Mouse (Mus musculus) bone marrow, adult 2 months (tissue): ENCODE results near the gene Cdk20. TPM values are rescaled to one million over a fixed set of nuclear protein-coding genes. Genes with fewer than 3 reads are reported as not detected.
"Not testable (repeated sequence)": the region's sequence is repeated elsewhere in the genome, so short reads cannot be mapped to it uniquely, and the experiment has no call there.

ENCODE experiments used
- H3K27ac ChIP-seq: fragments of 200-500 bp; 2 replicates; pipeline ENCODE4 v1.5.1; 2012; ENCODE audit warnings: low read depth, mild to moderate bottlenecking, control low read depth, inconsistent platforms, low read length; ENCODE audit not compliant: control insufficient read depth, poor library complexity, insufficient read depth
- H3K4me1 ChIP-seq: fragments of 200-500 bp; 2 replicates; pipeline ENCODE4 v1.6.1; 2011; ENCODE audit warnings: low read length; ENCODE audit not compliant: control insufficient read depth, insufficient read depth
- H3K4me3 ChIP-seq: fragments of 200-500 bp; replicated peaks from 2 replicates; pipeline ENCODE3; 2011; ENCODE audit warnings: mild to moderate bottlenecking, low read depth, low read length, control low read depth; ENCODE audit not compliant: control insufficient read depth
- CTCF ChIP-seq: fragments of 200-500 bp; IDR thresholded peaks from 2 replicates; pipeline ENCODE4 v1.5.1; 2011; ENCODE audit warnings: low read length, control low read depth; ENCODE audit not compliant: control insufficient read depth, insufficient read depth
- POLR2A ChIP-seq: fragments of 200-500 bp; IDR thresholded peaks from 2 replicates; pipeline ENCODE4 v1.6.1; 2011; ENCODE audit warnings: low read depth, mild to moderate bottlenecking, control low read depth, low read length, borderline replicate concordance; ENCODE audit not compliant: control insufficient read depth
- WGBS: fragments of 180-500 bp; shearing (Covaris S2); methylation state at CpG from one replicate; pipeline ENCODE4 v1.1.7; 2018; 5-methylcytosine and 5-hydroxymethylcytosine counted together
- polyA plus RNA-seq: library from polyadenylated mRNA; stranded (reverse); fragments of >200 nt; gene quantifications from 2 replicates; pipeline ENCODE4 v1.2.4, GENCODE M21; 2011; ENCODE audit warnings: low replicate concordance; ENCODE audit not compliant: missing spikeins, insufficient read depth, insufficient read length

Gene Cdk20
- polyA plus RNA-seq, 1 experiment = 8.4 TPM

DNA sequence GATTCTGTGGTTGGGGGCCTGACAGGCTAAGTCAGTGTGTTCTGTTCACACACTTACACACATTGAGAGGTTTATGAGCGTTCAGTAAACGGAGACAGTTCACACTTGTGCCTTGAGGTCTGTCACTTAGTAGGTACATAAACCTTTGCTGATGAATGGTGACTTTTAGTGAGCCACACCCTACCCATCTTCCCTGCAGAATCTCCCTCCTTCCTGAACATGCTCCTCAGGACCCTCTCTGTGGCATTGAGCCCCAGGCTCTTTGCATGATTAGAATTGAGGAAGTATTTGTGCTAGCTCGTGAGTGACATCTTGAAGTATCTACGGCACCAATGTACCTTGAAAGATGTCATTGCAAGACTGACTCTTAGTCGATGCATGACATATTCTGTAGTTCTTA, 16.6 kb downstream of the Cdk20 start:
- TF ChIP-seq CTCF (no peak), POLR2A (no peak)
- no peaks in the 10 kb centered on the region; the same call in 1 of the 2 replicates for H3K4me1 ChIP-seq
- no peak overlapping the region for H3K4me3 ChIP-seq
- WGBS = 61% methylated on average over 5 of the region's 5 CpGs
- H3K27ac ChIP-seq = no peak overlapping the region

DNA sequence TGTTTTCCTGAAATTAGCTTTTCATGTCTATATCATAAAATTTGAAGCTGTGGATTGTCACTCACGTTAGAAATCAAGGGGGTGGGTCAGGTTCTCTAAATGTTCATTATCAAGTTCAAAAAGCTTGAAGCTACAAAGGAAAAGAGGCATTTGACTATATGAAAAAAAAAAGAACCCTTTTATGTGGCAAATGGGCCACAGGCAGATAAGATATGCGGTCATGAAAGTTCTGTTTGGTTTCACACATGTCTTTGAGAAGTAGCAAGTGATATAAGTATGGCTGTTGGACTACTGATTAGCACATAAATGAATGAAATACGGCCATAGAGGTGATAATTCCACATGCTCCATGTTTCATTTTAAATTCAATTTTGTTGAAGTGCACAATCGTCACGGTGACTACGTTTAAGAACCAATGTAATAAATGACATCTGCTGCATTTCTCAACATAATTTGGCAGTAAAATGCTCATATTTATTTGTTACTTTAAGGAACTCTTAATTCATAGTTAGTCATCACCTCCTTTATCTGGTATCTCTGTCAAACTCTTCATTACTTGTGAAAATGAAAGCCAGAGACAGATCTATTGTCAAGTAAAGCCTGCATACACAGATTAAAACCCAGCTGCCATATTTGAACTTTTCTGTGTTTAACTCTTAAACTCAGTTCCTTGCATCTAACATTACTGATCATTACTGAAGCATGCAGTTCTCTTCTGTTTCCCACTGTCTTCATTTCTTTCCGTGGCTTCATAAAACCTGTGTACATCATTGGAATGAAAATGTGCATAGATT, 18.1 kb downstream of the Cdk20 start:
- no peaks in the 10 kb centered on the region; the same call in 1 of the 2 replicates for H3K4me1 ChIP-seq
- H3K4me3 ChIP-seq = no peak overlapping the region
- TF ChIP-seq POLR2A = no peak
- TF ChIP-seq CTCF = no peak
- H3K27ac ChIP-seq = no peak overlapping the region
- WGBS = 52% methylated on average over 7 of the region's 7 CpGs

DNA sequence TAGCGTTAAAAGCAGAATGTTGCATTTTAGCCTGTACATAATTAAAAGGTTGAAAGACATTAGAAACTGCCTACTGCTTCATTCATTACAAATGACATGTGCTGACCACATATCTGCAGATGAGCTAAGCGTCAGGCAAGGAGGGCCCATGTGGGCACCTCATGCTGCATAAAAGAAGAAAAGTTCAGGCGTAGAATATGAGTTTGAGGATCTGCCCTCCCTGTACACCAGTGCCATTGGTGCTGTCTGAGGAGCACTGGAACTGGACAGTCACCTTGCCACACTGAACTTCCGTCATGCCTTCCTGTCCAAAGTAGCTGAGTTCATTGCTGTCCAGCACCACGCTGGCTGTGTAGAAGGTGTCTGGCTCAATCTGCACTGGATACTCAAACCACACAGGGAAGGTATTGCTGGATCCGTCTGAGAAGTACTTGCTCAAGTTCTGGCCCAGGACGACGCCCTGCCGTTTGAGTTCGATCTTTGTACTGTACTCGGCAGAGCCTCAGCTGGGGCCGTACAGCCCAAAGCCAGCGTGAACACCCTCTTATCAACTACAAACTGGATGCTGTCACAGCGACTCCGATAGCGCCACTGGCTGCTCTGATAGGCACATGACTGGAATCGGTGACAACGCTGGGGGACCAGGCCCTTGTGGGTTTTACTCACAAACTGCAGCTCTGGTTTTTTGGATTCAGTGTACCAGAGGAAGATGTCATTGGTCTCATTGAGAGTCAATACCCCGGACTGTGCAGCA, 25.3 kb downstream of the Cdk20 start:
- H3K4me3 ChIP-seq, H3K27ac ChIP-seq, H3K4me1 ChIP-seq: not testable (repeated sequence)
- WGBS = 85% methylated on average over 19 of the region's 19 CpGs

DNA sequence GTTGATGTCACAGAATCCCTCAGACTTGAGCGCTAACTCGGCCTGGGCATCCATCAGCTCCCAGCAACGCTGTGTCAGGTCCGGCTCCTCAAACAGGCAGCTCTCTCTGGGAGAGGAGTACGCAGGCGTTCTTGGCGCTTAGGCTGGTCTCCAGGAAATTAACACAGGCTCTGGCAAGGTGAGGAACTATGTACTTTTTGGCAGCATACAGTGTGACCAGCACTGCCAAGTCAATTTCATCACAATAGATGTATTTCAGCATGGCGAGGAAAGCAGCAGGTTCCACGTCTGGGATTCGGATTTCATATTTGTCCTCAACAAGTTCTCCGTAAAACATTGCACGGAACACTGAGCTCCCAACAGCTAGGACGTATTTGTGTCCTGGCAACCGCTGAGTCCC, 26.1 kb downstream of the Cdk20 start:
- Histone ChIP-seq H3K4me3 (no peak overlapping the region), H3K4me1 (no peaks in the 10 kb centered on the region), H3K27ac (no peak overlapping the region)
- 91% methylated on average over 14 of the region's 14 CpGs for WGBS
- TF ChIP-seq CTCF (no peak), POLR2A (no peak)

DNA sequence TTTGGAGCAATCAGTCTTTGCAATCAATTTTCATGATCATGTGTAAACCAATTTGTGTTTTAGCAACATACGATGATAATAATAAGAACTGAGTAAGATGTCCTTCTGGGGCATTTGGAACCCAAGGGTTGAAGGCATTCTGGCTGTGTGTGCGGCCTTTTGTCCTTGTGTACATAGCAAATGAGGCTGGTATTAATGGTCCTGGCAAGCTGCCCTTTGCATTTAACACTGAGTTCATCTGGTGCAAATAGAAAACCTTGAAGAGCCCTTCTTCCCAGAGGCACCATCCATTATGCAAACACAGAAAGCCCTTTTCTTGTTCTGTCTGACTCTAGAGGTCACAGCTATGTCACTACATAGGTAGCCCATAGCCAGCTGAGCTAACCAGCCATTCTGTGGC, 30.5 kb downstream of the Cdk20 start:
- WGBS = 77% methylated on average over 2 of the region's 2 CpGs
- TF ChIP-seq CTCF (no peak), POLR2A (no peak)
- H3K4me1 ChIP-seq = no peaks in the 10 kb centered on the region
- no peak overlapping the region for H3K27ac ChIP-seq
- H3K4me3 ChIP-seq = no peak overlapping the region

DNA sequence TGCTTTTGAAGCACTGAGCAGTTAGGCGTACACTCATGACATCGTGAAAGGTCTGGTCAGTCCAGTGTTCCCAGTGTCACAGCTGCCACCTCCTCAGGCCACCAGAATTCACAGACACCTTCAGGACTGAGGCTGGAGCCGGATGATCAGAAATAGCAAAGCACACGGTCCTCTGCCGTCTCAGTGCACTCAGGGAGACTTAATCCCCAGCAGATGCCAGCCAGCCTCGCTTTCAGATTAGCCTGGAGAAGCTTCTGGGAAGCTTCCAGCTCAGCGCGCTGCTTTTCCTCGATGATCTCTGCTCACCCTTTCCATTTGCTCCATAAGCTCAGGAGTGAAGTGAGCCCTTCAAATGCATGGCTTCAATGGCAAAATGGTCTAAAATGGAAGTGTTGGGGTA, 33.1 kb downstream of the Cdk20 start:
- 64% methylated on average over 9 of the region's 9 CpGs for WGBS
- no peak for TF ChIP-seq CTCF
- TF ChIP-seq POLR2A = no peak
- Histone ChIP-seq H3K4me3 (no peak overlapping the region), H3K4me1 (no peaks in the 10 kb centered on the region), H3K27ac (no peak overlapping the region)

DNA sequence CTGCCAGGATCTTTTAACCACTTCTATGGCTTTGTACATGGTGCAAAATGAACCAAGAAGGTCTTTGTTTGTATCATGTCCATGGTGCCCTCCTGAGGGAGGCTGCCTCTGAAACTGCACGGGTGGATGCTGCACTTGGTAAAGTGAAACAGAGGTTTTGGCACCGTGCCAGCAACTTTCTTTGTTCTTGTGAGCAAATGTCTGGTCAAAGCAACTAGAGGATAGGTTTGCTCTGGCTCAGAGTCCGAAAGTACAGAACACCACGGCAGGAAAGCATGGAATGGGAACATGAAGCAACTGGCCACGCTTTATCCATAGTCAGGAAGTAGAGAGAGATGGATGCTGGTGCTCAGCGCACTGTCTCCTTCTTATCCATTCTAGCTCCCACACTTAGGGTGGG, 35.8 kb downstream of the Cdk20 start:
- Histone ChIP-seq H3K4me3 (no peak overlapping the region), H3K27ac (no peak overlapping the region), H3K4me1 (no peaks in the 10 kb centered on the region)
- 66% methylated on average over 6 of the region's 6 CpGs for WGBS
- TF ChIP-seq CTCF (no peak), POLR2A (no peak)

DNA sequence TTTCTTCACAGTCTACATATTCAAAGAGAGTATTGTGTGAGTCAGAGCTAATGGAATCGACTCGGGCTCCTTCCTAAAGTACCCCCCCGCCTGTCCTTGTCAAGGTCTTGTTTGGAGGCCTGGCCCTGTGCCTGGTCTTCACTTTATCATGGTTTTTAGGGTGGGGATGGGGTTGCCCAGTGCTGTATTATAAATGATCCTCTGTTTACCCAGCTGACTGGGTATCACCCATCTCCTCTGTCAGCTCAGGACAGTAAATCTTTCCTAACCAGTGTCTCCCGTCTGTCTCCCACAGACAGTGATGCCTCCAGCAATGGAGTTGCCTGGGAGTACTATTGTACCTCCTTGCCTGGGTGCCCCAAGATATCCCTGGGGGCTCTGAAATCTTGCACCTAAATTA, 45.9 kb downstream of the Cdk20 start:
- no peak overlapping the region for H3K27ac ChIP-seq
- H3K4me3 ChIP-seq = no peak overlapping the region
- no peak for TF ChIP-seq CTCF
- no peaks in the 10 kb centered on the region for H3K4me1 ChIP-seq
- WGBS = 70% methylated on average over 4 of the region's 4 CpGs

DNA sequence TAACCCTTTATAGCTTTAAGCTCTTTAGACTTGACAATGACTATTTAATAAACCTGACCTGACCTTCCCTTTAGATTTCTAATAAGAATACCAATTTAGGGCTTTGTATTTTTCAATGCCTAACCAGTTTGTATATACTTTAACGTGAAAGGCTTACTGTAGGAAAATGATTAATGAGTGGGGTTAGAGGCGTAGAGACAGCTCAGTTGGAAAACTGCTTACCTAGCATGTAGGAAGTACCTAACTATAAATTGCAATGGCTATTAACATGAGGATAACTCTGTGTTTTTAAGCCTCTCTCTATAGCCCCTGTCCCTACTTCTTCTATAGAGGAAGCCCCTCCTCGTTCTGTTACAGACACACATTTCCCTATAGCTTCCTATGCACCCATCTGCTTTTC, 47.8 kb downstream of the Cdk20 start:
- H3K4me1 ChIP-seq = no peaks in the 10 kb centered on the region
- H3K27ac ChIP-seq = no peak overlapping the region
- 67% methylated on average over 3 of the region's 3 CpGs for WGBS
- no peak for TF ChIP-seq CTCF
- TF ChIP-seq POLR2A = no peak
- H3K4me3 ChIP-seq = no peak overlapping the region

DNA sequence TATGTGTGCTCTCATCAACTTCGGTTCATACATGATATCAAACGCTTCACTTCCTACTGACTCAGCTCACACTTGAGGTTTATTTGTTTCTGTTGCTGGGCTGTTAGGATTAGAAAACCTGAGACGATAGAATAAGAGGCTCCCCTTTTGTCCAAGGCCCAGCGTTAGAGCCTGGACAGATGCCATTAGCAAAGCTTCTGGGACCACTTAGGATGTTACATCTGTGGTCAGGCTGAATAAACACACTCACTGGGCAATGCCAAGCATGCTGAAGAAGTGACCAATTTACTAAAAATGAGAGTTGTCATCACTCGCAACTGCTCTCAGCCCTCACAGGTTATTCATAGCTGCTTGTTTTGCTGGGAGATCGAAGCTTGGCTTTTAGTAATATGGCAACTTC, 57.8 kb downstream of the Cdk20 start:
- Histone ChIP-seq H3K27ac (no peak overlapping the region), H3K4me3 (no peak overlapping the region), H3K4me1 (no peaks in the 10 kb centered on the region; the same call in 1 of the 2 replicates)
- no peak for TF ChIP-seq POLR2A
- TF ChIP-seq CTCF = no peak
- WGBS = 74% methylated on average over 6 of the region's 6 CpGs

Other genes with a start within 250 kb of the Cdk20 start
- gene Cdc14b, start 157.0 kb upstream of the Cdk20 start, polyA plus RNA-seq = 0.42 and 1.7 TPM in 2 replicates
- gene Aaed1, start 119.6 kb upstream of the Cdk20 start, polyA plus RNA-seq = 6.7 and 11.1 TPM in 2 replicates
- 30.2 and 98.7 TPM in 2 replicates for gene Ctsl, start 61.4 kb upstream of the Cdk20 start, polyA plus RNA-seq
- not detected in 2 replicates for gene Fam240b, start 65.5 kb downstream of the Cdk20 start, polyA plus RNA-seq